Mouse (Mus musculus) mammary gland, adult 2 months (tissue): ENCODE data around the gene Il12b. TPM values are rescaled to one million over a fixed set of nuclear protein-coding genes. Genes with fewer than 3 reads are reported as not detected.

Experiments
- polyA plus RNA-seq: library from polyadenylated mRNA; depleted of rRNA; stranded (reverse); fragments of >200 nt; gene quantifications from 2 replicates; pipeline ENCODE4 v1.2.3, GENCODE M21; 2012; ENCODE audit warnings: low replicate concordance; rRNA removed

Gene Il12b
- polyA plus RNA-seq: 0.59 and 0.72 TPM in 2 replicates

GRCm38 (mm10) chr11:44399763-44400162 is at the start of gene Il12b:
Gene Il12b, plus strand, starts transcription at chr11:44400063.

Other genes with a start within 250 kb of the Il12b start
- 7.2 and 17.7 TPM in 2 replicates for gene Ublcp1, start 70.4 kb downstream of the Il12b start, polyA plus RNA-seq
- gene Rnf145, start 118.9 kb downstream of the Il12b start, polyA plus RNA-seq: 87.3 and 341 TPM in 2 replicates
- 60.6 and 76.7 TPM in 2 replicates for gene Ebf1, start 217.3 kb downstream of the Il12b start, polyA plus RNA-seq